Mouse (Mus musculus): ENCODE measurements at regions not wholly inside any gene's neighbourhood (a gene's known extent, or its start where the extent isn't known, plus 50 kb on each side); places are given as distances from the start of the nearest gene placed in this dataset.
"Not testable (repeated sequence)": the region's sequence is repeated elsewhere in the genome, so short reads cannot be mapped to it uniquely, and the experiment has no call there.

GRCm38 (mm10) chr2:48322278-48322677, 491.6 kb upstream of the Acvr2a start:
- no peak overlapping the region for H3ac ChIP-seq (ENCODE audit: control insufficient read depth, insufficient read length, low read depth)
- no peaks in the 10 kb centered on the region for H3K36me3 ChIP-seq (ENCODE audit: control insufficient read depth, insufficient read depth)
- TF ChIP-seq FOSL1 (IDR thresholded peaks at IDR 0.05; ENCODE audit: insufficient read depth, low read length, poor library complexity, severe bottlenecking) (no peak), USF1 (IDR thresholded peaks at IDR 0.05; ENCODE audit: low read depth) (no peak), MYOD1 (IDR thresholded peaks at IDR 0.05; ENCODE audit: control insufficient read depth, insufficient read length, low read depth) (no peak), MAX (IDR thresholded peaks at IDR 0.05) (no peak), CEBPB (IDR thresholded peaks at IDR 0.05; ENCODE audit: low read depth) (no peak), CTCF (IDR thresholded peaks at IDR 0.05; ENCODE audit: control insufficient read depth, insufficient read depth, insufficient read length) (no peak), MYOG (IDR thresholded peaks at IDR 0.05; ENCODE audit: control insufficient read depth, extremely low read depth, insufficient read length) (no peak)
- no peaks in the 10 kb centered on the region for H3K79me3 ChIP-seq (ENCODE audit: low read depth)
- no peak overlapping the region for H3K4me3 ChIP-seq (ENCODE audit: insufficient read depth, poor library complexity, severe bottlenecking)
- H3K27me3 ChIP-seq (ENCODE audit: control insufficient read depth, insufficient read depth, insufficient read length) = no peaks in the 10 kb centered on the region
- H3K79me2 ChIP-seq (ENCODE audit: control insufficient read depth, insufficient read depth) = no peaks in the 10 kb centered on the region

GRCm38 (mm10) chr2:48328204-48328603, 485.7 kb upstream of the Acvr2a start:
- H3K79me2 ChIP-seq (ENCODE audit: control insufficient read depth, insufficient read depth) = no peaks in the 10 kb centered on the region
- no peaks in the 10 kb centered on the region for H3K27me3 ChIP-seq (ENCODE audit: control insufficient read depth, insufficient read depth, insufficient read length)
- no peak overlapping the region for H3K4me3 ChIP-seq (ENCODE audit: insufficient read depth, poor library complexity, severe bottlenecking)
- no peaks in the 10 kb centered on the region for H3K79me3 ChIP-seq (ENCODE audit: low read depth)
- no peaks in the 10 kb centered on the region for H3K36me3 ChIP-seq (ENCODE audit: control insufficient read depth, insufficient read depth)
- H3ac ChIP-seq (ENCODE audit: control insufficient read depth, insufficient read length, low read depth) = no peak overlapping the region
- no peak for TF ChIP-seq CTCF (IDR thresholded peaks at IDR 0.05; ENCODE audit: control insufficient read depth, insufficient read depth, insufficient read length)
- no peak for TF ChIP-seq MAX (IDR thresholded peaks at IDR 0.05)
- TF ChIP-seq USF1 (IDR thresholded peaks at IDR 0.05; ENCODE audit: low read depth) = no peak
- no peak for TF ChIP-seq MYOD1 (IDR thresholded peaks at IDR 0.05; ENCODE audit: control insufficient read depth, insufficient read length, low read depth)
- no peak for TF ChIP-seq FOSL1 (IDR thresholded peaks at IDR 0.05; ENCODE audit: insufficient read depth, low read length, poor library complexity, severe bottlenecking)
- TF ChIP-seq CEBPB (IDR thresholded peaks at IDR 0.05; ENCODE audit: low read depth) = no peak
- TF ChIP-seq MYOG (IDR thresholded peaks at IDR 0.05; ENCODE audit: control insufficient read depth, extremely low read depth, insufficient read length) = no peak

- Histone ChIP-seq H3K79me2 (ENCODE audit: control insufficient read depth, insufficient read depth) (no peaks in the 10 kb centered on the region), H3K4me3 (ENCODE audit: insufficient read depth, poor library complexity, severe bottlenecking) (no peak overlapping the region), H3K27me3 (ENCODE audit: control insufficient read depth, insufficient read depth, insufficient read length) (no peaks in the 10 kb centered on the region), H3K36me3 (ENCODE audit: control insufficient read depth, insufficient read depth) (no peaks in the 10 kb centered on the region), H3ac (ENCODE audit: control insufficient read depth, insufficient read length, low read depth) (no peak overlapping the region), H3K79me3 (ENCODE audit: low read depth) (no peaks in the 10 kb centered on the region)
- TF ChIP-seq MYOG (IDR thresholded peaks at IDR 0.05; ENCODE audit: control insufficient read depth, extremely low read depth, insufficient read length) (no peak), MYOD1 (IDR thresholded peaks at IDR 0.05; ENCODE audit: control insufficient read depth, insufficient read length, low read depth) (no peak), FOSL1 (IDR thresholded peaks at IDR 0.05; ENCODE audit: insufficient read depth, low read length, poor library complexity, severe bottlenecking) (no peak), MAX (IDR thresholded peaks at IDR 0.05) (no peak), CEBPB (IDR thresholded peaks at IDR 0.05; ENCODE audit: low read depth) (no peak), USF1 (IDR thresholded peaks at IDR 0.05; ENCODE audit: low read depth) (no peak), CTCF (IDR thresholded peaks at IDR 0.05; ENCODE audit: control insufficient read depth, insufficient read depth, insufficient read length) (no peak)
Measured at GRCm38 (mm10) chr2:48332783-48333182, 481.1 kb upstream of the Acvr2a start.

- TF ChIP-seq USF1 (IDR thresholded peaks at IDR 0.05; ENCODE audit: low read depth) = no peak
- TF ChIP-seq MYOG (IDR thresholded peaks at IDR 0.05; ENCODE audit: control insufficient read depth, extremely low read depth, insufficient read length) = no peak
- TF ChIP-seq CEBPB (IDR thresholded peaks at IDR 0.05; ENCODE audit: low read depth) = no peak
- no peak for TF ChIP-seq CTCF (IDR thresholded peaks at IDR 0.05; ENCODE audit: control insufficient read depth, insufficient read depth, insufficient read length)
- TF ChIP-seq FOSL1 (IDR thresholded peaks at IDR 0.05; ENCODE audit: insufficient read depth, low read length, poor library complexity, severe bottlenecking) = no peak
- TF ChIP-seq MYOD1 (IDR thresholded peaks at IDR 0.05; ENCODE audit: control insufficient read depth, insufficient read length, low read depth) = no peak
- no peak for TF ChIP-seq MAX (IDR thresholded peaks at IDR 0.05)
Measured at GRCm38 (mm10) chr2:48348021-48348420, 465.9 kb upstream of the Acvr2a start.

GRCm38 (mm10) chr2:48349794-48350193, 464.1 kb upstream of the Acvr2a start:
- H3K4me3 ChIP-seq (ENCODE audit: insufficient read depth, poor library complexity, severe bottlenecking) = no peak overlapping the region
- H3K27me3 ChIP-seq (ENCODE audit: control insufficient read depth, insufficient read depth, insufficient read length) = no peaks in the 10 kb centered on the region
- TF ChIP-seq MAX (IDR thresholded peaks at IDR 0.05) = no peak
- no peaks in the 10 kb centered on the region for H3K36me3 ChIP-seq (ENCODE audit: control insufficient read depth, insufficient read depth)
- H3K79me2 ChIP-seq (ENCODE audit: control insufficient read depth, insufficient read depth) = no peaks in the 10 kb centered on the region
- no peak overlapping the region for H3ac ChIP-seq (ENCODE audit: control insufficient read depth, insufficient read length, low read depth)
- no peaks in the 10 kb centered on the region for H3K79me3 ChIP-seq (ENCODE audit: low read depth)

More at GRCm38 (mm10) chr2:48348021-48348420, 465.9 kb upstream of the Acvr2a start:
- no peaks in the 10 kb centered on the region for H3K27me3 ChIP-seq (ENCODE audit: control insufficient read depth, insufficient read depth, insufficient read length)
- H3K79me3 ChIP-seq (ENCODE audit: low read depth) = no peaks in the 10 kb centered on the region
- no peak overlapping the region for H3ac ChIP-seq (ENCODE audit: control insufficient read depth, insufficient read length, low read depth)
- no peaks in the 10 kb centered on the region for H3K79me2 ChIP-seq (ENCODE audit: control insufficient read depth, insufficient read depth)
- H3K36me3 ChIP-seq (ENCODE audit: control insufficient read depth, insufficient read depth) = no peaks in the 10 kb centered on the region
- H3K4me3 ChIP-seq (ENCODE audit: insufficient read depth, poor library complexity, severe bottlenecking) = no peak overlapping the region

GRCm38 (mm10) chr2:48350206-48350605, 463.7 kb upstream of the Acvr2a start:
- TF ChIP-seq MYOD1 (IDR thresholded peaks at IDR 0.05; ENCODE audit: control insufficient read depth, insufficient read length, low read depth) (no peak), MAX (IDR thresholded peaks at IDR 0.05) (no peak), MYOG (IDR thresholded peaks at IDR 0.05; ENCODE audit: control insufficient read depth, extremely low read depth, insufficient read length) (no peak), CEBPB (IDR thresholded peaks at IDR 0.05; ENCODE audit: low read depth) (no peak), CTCF (IDR thresholded peaks at IDR 0.05; ENCODE audit: control insufficient read depth, insufficient read depth, insufficient read length) (no peak), USF1 (IDR thresholded peaks at IDR 0.05; ENCODE audit: low read depth) (no peak), FOSL1 (IDR thresholded peaks at IDR 0.05; ENCODE audit: insufficient read depth, low read length, poor library complexity, severe bottlenecking) (no peak)
- Histone ChIP-seq H3ac (ENCODE audit: control insufficient read depth, insufficient read length, low read depth) (no peak overlapping the region), H3K79me3 (ENCODE audit: low read depth) (no peaks in the 10 kb centered on the region), H3K27me3 (ENCODE audit: control insufficient read depth, insufficient read depth, insufficient read length) (no peaks in the 10 kb centered on the region), H3K79me2 (ENCODE audit: control insufficient read depth, insufficient read depth) (no peaks in the 10 kb centered on the region), H3K36me3 (ENCODE audit: control insufficient read depth, insufficient read depth) (no peaks in the 10 kb centered on the region), H3K4me3 (ENCODE audit: insufficient read depth, poor library complexity, severe bottlenecking) (no peak overlapping the region)

- not testable (repeated sequence) for H3ac ChIP-seq (ENCODE audit: control insufficient read depth, insufficient read length, low read depth); H3K27me3 ChIP-seq (ENCODE audit: control insufficient read depth, insufficient read depth, insufficient read length); H3K36me3 ChIP-seq (ENCODE audit: control insufficient read depth, insufficient read depth); H3K79me3 ChIP-seq (ENCODE audit: low read depth); H3K79me2 ChIP-seq (ENCODE audit: control insufficient read depth, insufficient read depth); H3K4me3 ChIP-seq (ENCODE audit: insufficient read depth, poor library complexity, severe bottlenecking)
Measured at GRCm38 (mm10) chr2:48371572-48371971, 442.3 kb upstream of the Acvr2a start.

All from C2C12 (cell line).